ENCODE assay signal across 20 mouse cellular contexts in genomic region chr5:151274265-151274664, GRCm38 (mm10). TPM values are rescaled to one million over a fixed set of nuclear protein-coding genes. Genes with fewer than 3 reads are reported as not detected.
A peak's percentile ranks its signal among the peaks of the same experiment; 100 is the strongest.
DNase-seq lines count a peak whose midpoint lies in the region.
"Had no signal": no experiment of that assay in that cellular context is flagged by ENCODE, and none has a peak within 500 bp of the region (broad histone marks: within the 10 kb centered on the region; RNA-seq: fewer than 3 reads in every experiment).

No protein-coding gene starts in this region.

- DNase-seq in adrenal gland, adult 2 months: peak; percentile 21
- no peak for DNase-seq in adrenal gland, postnatal 4 days (ENCODE audit: low spot score in 2 of 2)
- peak; percentile 2 for DNase-seq in kidney, adult 11 months
- no peak for DNase-seq in kidney, adult 18-20 months
- DNase-seq in 3134 (ENCODE audit: extremely low read depth, insufficient read length, low spot score) (peak; percentile 44), NIH3T3 (ENCODE audit: low read depth) (peak; percentile 14)
- no peak for DNase-seq in ovary, adult 18-20 months (ENCODE audit: low spot score)
- DNase-seq in ovary, postnatal 10 days (ENCODE audit: low spot score): no peak
- DNase-seq: adrenal gland, postnatal 10 days; cerebellum, adult 11 months; cerebellum, adult 8-10 months; cerebellum, postnatal 10 days; cerebellum, postnatal 36 days; embryo, embryonic 11 days; gastrocnemius, postnatal 25 days; heart, adult 18-20 months; heart, postnatal 10 days; heart, postnatal 36 days had no signal

RNA-seq across cellular contexts. Expression of gene Stard13, which starts 40.6 kb away (rescaled TPM):
- total RNA-seq in adrenal gland, adult 2 months (2021): 10 to 100 TPM; 11.3 to 20.4 TPM
- polyA plus RNA-seq in adrenal gland, adult 2 months (2012; rRNA removed): 4.7 and 5.0 TPM in 2 replicates
- total RNA-seq in adrenal gland, postnatal 4 days (2021): 10 to 100 TPM; 22.6 to 26.6 TPM
- total RNA-seq: MEL had no signal
- polyA plus RNA-seq: CD4-positive, CD25-positive, alpha-beta regulatory T cell, adult 4 months had no signal

Comparison
In these comparisons a context has a peak if more than half of its experiments do, and no peak if none do; other contexts are left out.
1. DNase-seq: peak in adrenal gland, adult 2 months (single experiment), kidney, adult 11 months (single experiment), 3134 (single experiment) and NIH3T3 (single experiment); none in adrenal gland, postnatal 4 days (0 of 2), kidney, adult 18-20 months (single experiment), ovary, adult 18-20 months (single experiment) and ovary, postnatal 10 days (single experiment).